Mouse (Mus musculus): ENCODE measurements around the gene Tgif1.

Tgif1 gene

DNA sequence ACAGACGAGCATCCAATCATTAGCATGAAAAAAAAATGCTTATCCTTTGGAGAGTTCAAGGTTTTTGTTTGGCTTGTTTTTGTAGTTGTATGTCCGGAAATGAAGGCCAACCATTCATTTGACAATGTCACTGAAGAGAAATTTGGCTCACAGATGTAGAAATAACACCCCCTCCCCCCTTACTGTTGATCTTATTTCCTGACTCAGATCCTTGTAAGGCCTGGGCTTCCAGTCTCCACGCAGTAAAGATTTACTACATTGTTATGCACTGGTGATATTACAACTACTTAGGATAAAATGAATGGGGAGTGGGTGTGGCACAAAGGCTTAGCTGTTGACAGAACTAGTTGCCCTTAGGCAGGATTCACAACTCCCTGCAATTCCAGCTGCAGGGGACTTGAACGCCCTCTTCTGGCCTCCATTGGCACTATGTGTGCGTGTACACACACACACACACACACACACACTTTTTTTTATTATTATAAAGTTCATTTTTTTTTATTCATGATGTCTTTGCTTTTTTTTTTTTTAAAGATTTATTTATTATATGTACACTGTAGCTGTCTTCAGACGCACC, 13.3 kb upstream of the Tgif1 start:
- DNase-seq (ENCODE audit: low spot score in 2 of 2) = no peak

DNA sequence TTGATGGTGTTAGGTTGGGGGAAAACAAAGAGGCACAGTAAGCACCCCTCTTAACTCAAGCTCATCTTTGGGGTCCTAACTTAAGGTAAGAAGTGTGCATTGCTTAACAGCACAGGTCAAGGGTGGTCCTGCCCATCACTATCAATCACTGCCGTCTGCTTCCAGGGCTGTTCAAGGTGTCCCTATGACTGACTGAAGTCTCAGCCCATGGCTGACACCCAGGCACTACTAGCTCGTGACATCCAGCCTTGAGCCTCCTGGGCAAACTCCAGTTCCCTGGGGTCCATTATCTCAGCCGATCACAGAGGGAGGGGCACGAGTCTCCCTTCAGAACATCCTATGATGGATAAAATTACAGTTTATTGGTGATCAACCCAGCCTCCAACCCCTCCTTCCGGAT, 12.7 kb upstream of the Tgif1 start:
- DNase-seq (ENCODE audit: low spot score in 2 of 2) = no peak

DNA sequence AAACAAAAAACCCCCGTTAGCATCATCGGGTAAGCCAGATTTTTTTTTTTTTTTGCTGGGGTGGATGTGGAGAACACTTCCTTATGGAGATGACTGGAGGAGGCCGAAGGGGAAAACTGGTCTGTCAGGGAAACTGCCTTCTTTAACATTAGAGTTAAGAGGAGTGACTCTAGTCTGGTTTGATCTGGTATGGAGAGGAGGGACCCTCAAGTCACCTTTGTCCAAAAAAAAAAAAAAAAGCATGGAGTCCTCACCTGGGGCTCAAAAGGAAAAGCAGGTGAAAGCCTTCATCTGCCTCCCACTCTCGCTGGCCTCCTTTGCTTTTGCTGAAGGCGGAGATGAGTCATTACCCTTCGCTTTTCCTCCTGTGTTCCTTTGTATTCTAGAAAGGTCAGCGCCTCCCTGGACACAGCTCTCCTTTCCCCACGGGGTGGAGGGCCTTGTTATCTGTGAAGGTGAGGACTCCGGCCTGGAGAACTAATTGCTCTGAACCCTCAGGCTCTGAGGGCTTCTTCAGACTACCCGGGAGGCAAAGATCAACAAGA, 11.8 kb upstream of the Tgif1 start:
- DNase-seq (ENCODE audit: low spot score in 2 of 2) = no peak

- DNase-seq (ENCODE audit: low spot score in 2 of 2) = no peak
These were observed 11.3 kb upstream of the Tgif1 start for GRCm38 (mm10) chr17:70864645-70865044.

DNA sequence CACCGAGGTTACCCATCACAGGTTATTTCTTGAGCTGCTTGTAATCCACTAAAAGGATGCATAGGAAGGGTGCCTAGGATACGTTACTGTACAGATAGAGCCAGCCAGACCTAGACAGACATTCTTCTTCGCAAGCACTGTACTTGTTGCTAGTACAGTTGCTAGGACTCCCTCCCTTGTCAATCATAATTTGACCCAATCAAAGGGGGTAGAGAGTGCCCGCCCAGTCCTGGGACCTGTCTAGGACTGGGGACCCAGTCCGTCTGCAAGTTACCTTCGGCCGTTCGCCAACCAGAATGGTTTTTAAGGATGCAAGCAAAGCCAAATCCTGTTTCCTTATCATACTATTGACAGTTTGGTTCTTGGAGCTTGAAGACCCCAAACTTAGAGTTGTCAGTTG, 10.8 kb upstream of the Tgif1 start:
- no peak for DNase-seq (ENCODE audit: low spot score in 2 of 2)

DNA sequence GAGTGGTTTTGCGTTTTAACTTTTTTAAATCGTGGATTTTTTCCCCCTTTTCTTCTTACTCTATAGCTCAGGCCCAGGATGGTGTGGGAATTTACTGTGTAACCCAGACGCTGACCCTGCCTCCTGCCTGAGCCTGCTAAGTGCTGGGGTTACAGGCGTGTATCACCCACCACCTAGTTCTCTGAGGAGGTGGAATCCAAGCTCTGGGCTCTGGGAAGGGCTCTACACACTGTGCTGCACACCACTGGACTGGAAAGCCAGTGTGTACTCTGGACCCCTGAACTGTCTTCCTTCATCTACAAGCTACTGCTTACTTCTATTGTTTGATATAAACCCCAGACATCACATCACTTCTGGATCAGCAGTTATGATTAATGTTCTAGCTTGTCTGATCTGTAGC, 5.5 kb upstream of the Tgif1 start:
- DNase-seq (ENCODE audit: low spot score in 2 of 2) = no peak

DNA sequence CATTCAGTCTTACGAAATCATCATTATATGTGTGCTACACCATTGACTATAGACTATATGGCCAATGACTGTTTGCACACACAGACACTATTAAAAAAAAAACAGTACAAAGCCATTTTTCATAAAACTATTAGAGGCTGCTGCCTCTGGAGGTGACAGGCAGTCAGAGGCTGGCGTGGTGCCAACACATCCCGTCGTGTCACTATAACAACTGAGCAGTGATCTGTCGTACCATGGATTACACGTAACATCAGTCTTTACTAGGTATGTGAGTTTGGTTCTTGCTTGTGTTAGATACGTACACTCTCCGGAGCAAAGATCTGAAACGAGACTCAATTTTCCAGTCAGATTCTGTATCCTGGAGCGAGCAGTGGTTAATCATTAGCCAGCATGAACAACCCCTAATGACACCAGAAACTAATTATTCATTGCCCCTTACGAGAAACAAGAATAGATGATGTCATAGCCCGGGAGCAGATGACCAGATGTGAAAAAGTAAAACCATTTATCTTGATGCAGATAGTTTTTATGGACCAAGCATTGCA, 3.6 kb upstream of the Tgif1 start:
- no peak for DNase-seq (ENCODE audit: low spot score in 2 of 2)

DNA sequence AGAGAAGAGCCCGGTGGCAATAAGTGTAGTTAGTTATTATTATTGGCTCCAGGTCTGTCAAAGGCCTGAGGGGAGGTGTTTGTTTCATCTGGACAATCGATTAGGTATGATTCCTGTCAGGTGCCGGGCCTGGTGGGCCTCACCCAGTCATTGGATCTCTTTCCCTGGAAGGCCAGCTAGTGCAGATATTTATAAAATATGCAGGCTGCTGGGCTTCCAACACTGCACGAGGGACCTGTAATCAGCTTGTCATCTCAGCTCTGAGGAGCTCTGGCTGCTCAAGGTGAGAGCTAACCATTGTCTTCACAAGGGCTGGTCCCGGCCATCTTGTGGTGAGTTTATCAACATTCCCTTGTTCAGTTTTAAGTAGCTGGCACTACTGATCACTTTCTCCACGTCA, 675 bp upstream of the Tgif1 start:
- no peak for DNase-seq (ENCODE audit: low spot score in 2 of 2)

DNA sequence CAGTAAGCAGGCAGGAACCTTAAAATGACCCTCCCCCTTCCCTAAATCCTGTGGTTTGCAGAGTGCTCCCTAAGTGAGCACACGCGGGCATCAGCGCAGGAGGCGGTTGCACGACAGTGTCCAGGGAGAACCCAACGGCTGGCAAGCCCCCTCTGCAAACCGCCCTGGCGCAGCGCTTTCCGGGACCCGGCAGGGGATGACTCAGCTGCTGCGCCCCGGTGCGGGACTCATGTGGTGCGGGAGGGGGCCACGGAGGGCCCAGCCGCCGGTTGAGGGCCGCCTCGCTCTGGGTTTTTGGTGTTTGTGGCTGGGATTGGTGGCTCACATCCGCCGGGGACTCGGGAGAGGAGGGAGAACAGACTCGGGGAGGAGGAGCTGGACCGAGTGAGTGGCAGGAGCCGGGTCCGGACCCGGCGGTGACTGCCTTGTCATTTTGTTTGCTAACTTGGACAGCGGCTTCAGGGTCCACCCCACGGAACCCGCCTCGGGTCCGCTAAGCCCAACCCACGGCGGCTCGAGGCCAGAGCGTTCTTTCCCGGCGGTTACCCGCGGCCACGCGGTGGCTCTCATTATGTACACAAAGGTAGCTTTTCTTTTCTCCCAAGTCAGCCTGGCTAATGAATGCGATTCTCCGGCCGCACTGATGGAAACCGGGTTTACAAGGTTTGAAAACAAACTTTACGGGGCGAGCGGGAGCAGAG, 510 bp downstream of the Tgif1 start:
- DNase-seq (ENCODE audit: low spot score in 2 of 2) = peak in 1 of 2 experiments; percentile 23

DNA sequence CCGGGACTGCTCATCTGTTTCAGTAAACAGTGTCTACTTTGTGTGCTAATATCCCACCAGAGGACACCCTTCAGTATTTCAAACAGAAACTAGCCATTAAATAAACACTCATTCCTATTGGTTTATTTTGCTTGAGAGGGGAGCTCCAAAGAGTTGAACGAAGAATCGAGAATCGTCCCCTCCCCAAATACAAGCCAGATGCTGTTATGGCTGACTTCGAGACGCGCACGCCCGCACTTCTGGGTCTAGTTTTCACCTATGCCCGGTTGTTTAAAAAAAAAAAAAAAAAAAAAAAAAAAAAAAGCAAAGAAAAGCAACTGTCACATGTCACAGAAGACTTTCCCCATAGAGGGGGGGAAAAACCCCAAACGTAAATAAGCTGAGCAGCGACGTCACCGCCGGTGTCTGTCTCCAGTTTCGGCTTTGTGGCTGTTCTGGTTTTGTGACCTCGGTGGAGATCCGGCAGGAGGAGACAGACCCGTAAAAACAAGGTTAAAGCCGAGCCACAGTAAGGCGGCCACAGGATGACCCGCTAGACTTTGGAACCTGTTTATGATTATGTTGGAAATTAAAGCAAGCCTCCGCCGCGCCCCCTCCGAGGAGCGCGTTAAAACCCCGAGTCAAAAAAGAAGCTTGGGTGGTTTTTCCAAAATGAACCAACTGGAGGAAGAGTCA, 1.2 kb downstream of the Tgif1 start:
- no peak for DNase-seq (ENCODE audit: low spot score in 2 of 2)

DNA sequence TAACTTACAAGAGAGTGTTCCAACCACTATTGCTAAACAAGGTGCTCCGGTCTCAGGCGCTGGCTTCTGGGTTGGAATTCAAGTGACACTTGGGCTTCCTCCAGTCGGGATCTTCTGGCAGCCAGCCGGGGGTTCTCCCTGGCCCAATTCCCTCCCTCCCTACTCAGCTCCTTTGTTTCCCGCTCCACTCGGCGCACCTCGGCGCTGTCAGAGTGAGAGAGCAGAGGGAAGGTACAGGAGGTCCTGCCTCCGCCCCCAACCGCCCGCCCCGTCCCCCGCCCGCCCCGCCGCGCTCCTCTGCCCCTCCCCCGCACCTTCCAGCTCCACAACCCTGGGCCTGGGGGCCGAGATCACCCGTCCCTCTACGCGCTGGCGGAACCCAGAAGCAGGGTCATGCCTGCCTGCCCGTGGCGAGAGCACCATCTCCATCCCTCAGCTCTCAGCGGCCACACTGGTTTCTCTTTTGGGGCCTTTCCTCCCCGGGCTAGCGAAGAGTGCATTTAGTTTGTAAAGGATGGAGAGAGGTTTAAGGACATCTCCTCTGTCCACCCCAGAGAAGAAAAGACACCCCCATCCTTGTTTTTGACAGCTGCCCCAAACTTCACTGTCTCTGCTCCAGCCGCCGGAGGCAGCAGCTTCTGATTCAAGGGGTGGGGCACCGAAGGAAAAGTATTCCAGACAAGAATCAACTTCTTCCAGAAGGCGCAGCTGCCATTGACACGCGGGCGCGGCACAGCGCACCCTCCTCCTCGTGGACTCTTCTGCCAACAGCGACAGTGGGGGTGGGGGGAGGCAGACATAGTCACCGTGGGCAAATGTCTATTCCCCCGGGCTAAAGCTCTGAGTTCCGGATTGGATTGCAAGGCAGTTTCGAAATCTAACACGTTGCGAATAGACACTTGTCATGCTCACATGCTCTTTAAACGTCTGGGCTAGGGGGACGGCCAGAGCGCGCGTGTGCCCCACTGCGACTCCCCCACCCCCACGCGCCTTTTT, 2.1 kb downstream of the Tgif1 start:
- DNase-seq (ENCODE audit: low spot score in 2 of 2) = no peak

- DNase-seq (ENCODE audit: low spot score in 2 of 2) = no peak
These were observed 2.9 kb downstream of the Tgif1 start for GRCm38 (mm10) chr17:70850233-70850995.

DNA sequence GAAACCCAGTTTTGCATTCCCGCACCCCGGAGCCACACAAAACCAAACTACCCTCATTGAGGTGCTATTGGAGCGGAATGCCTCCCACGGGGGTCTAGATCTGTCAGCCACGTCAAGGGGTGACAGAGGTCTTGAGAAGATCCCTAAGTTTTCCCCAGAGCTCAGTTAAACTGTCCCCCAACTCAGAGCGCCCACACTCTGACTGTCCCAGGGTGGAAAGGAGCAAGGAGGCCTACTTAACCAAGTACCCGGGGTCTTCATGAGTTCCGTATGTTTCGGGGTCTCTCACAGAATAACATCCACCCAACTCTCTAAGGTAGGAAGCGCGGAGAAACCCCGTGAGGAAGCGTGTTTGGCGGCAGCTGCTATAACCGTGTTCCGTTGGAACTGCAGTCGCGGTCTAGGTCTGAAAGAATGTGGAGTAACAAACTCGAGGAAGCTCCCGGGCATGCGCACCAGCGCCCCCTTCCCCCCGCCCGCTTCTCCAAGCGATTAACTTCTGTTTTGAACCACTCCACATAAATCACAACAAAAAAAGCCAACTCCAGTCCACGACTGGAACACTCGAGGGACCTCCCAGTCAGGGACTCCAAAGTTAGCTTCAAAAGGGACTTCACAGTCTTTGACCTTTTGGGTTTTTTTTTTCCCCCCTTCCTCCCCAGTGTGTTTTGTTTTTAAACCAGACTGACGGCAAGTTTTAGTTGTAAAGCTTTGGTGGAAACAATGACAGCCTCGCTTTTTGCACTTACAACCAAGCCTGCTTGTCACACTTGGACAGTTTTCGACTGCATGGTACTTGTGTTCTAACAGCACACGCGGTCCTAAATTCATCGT, 3.7 kb downstream of the Tgif1 start:
- DNase-seq (ENCODE audit: low spot score in 2 of 2) = peak in 1 of 2 experiments; percentile 29

DNA sequence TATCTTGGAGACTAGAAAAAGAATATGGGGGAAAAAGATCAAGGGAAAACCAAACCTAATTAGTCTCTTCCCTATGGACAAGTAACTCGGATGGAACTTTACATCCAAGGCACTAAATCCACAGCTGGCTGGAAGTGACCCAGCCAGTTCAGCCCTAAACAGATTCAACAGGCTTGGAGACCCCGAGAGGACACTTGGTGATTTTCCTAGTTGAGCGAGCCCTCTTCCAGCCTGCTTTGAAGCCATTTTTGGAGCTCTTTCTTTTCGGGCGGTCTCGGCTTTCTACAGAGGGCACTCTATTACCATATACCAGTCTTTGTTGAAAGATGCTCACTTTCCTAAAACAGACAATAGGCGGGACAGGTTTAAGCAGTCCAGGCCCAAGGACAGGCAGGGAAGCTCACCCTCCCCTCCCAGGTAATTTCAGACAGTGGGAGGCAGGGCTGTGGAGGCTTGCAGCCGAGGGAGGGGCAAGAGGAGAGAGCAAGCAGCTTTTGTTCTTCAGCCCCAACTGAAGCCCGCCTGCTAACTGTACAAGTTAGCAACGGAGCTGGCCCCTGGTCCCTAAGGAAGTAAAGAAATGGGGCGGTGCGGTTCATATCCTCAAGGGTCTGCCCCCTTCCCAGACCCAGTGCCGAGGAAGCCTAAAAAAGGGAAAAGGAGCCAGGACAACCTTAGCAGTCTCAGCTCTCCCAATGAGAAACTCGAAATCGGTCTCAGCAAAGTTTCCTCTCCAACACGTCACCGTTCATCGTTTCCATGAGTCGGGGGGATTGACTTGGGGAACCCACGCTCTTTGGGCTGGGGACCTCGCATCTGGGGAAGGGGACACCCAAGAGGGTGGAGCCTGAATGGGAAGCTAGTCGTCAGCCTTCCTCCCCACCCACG, 4.6 kb downstream of the Tgif1 start:
- no peak for DNase-seq (ENCODE audit: low spot score in 2 of 2)

- DNase-seq (ENCODE audit: low spot score in 2 of 2) = no peak
These were observed 5.4 kb downstream of the Tgif1 start for GRCm38 (mm10) chr17:70847751-70848510.

GRCm38 (mm10) chr17:70847086-70847485, 6.3 kb downstream of the Tgif1 start:
- DNase-seq (ENCODE audit: low spot score in 2 of 2) = no peak

DNA sequence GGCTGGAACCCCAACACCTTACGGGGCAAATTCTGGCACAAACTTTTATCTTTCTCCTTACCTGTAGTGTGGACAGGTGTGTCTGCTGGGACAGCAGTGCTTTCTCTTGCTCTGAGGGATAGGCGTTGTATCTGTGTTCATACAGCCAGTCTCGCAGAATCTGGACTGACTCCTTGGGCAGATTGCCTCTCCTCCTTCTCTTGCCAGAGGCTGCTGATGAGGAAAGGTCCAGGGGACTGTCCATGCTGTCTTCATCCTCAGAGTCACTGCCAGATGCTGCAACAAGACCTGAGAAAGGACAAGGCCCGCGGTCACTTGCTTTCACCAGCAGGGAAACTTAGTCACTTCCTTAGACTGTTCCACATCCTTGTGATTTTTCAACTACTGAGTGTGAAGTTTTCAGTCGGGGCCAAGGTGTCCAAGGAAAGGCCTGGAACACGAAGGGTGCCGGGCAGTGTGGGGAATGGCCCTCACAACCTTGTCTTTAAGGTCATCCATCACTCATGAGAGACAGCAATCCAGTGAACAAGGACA, 7.2 kb downstream of the Tgif1 start:
- DNase-seq (ENCODE audit: low spot score in 2 of 2) = no peak

GRCm38 (mm10) chr17:70845543-70845942, 7.8 kb downstream of the Tgif1 start:
- no peak for DNase-seq (ENCODE audit: low spot score in 2 of 2)
